Mouse (Mus musculus): ENCODE data around the gene Pigq. TPM values are rescaled to one million over a fixed set of nuclear protein-coding genes. Genes with fewer than 3 reads are reported as not detected.

Gene Pigq
- 100 to 1,000 TPM; 116 to 118 TPM for total RNA-seq (2021)

GRCm38 (mm10) chr17:25944366-25945163 is at the start of gene Pigq, which contains the start of gene Nhlrc4:
Gene Pigq (minus strand): TSS chr17:25944936.
Gene Nhlrc4 (minus strand): TSS chr17:25944961.
- no peak for DNase-seq (ENCODE audit: low spot score in 2 of 2)
- intact Hi-C loops (cut with DNase I) = no loop called here

DNA sequence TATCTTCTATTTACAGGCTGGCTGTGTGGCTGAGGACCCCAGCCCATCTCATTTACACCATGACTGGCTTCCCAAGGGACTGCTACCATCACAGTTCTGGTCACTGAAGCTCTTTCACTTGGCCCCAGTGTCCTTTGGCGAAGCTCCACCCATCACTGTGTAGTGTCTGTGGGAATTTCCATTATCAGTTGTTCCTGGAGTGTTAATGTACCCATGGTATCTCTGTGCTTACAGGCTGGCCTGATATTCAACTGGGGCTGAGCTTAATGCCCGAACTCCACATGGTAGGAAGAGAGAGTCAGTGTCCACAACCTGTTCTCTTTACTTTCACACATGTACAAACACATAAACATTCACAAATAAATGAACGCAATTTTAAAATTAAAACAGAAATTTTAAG is 48.8 kb upstream of the Pigq start:
- intact Hi-C loops (cut with DNase I) = no loop called here
- no peak for DNase-seq (ENCODE audit: low spot score in 2 of 2)

DNA sequence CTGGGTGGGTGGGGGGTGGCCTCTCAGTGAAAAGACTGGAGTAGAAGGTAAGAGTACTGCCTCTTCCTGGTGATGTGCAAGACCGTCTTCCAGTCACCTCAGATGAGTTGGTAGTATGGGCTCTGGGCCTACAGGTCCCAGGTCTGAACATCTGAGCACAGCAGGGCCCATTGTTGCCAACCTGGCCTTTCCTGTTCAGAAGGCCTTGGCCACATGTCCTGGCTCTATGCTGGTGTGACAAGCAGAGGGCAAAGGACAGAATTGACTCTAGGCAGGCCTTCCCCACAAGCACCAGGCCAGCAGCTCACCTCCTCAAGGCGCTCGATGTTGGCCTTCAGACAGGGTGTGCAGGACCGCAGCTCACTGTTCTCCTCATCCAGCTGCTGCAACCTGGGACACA is 47.5 kb upstream of the Pigq start:
- intact Hi-C loops (cut with DNase I) = no loop called here

GRCm38 (mm10) chr17:25990331-25990730 is 45.6 kb upstream of the Pigq start:
- no peak for DNase-seq (ENCODE audit: low spot score in 2 of 2)
- intact Hi-C loops (cut with DNase I) = no loop called here

More for the DNA sequence above, 47.5 kb upstream of the Pigq start:
- DNase-seq (ENCODE audit: low spot score in 2 of 2) = no peak

DNA sequence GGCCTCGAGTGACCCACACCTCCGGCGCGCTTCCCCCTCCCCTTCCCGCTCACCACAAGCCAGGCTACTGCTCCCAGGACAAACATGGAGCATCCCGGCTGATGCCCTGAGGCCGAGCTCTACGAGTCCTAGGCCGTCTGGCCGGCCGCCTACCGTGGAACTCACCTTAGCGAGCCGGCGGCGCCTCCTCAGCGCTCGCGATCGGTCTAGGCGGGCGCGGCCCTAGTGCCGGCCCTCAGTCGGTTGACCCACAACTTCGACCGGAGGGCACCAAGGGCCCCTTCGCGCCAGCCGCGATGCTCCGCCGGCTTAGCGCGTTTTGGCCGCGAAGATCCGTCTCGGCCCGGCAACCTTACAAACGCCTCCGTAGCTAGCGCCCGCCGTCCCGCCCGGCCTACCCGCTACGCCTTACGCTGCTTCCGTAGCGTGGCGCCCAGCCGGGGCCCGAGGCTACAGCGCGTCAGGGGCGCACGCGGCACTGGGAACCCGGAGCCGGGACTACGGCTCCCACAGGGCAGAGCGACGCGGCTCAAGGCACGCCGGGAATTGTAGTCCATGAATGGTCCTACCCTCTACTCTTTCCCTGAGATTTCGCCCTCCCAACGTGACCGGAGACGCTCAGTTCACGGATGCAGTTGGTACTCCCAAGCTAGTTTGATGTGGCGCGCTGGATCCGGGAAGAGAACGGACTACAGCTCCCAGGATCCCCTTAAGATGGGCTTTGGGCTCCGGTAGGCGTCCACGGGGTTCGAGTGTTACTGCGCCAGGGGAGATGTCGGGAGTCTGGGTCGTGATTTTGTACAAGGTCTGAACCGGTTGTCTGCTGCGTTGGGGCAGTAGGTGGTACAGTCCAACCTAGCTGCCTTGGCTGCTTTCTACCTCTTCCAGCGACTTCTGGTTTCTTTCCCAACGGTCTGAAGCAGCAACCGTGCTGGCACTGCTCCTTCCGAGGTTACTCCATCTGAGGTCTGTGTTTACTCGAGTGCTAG is 40.9 kb upstream of the Pigq start, which contains the start of gene Capn15:
Gene Capn15 (minus strand): TSS at position 491 of the 989 bp plus-strand sequence.
- peak; percentile 96 to 99 for DNase-seq (ENCODE audit: low spot score in 2 of 2)
- intact Hi-C loops (cut with DNase I) = loop anchor here (2.0 kb wide), 1 partner anchor 67 kb away; the partner anchor contains the start of gene Rab40c

GRCm38 (mm10) chr17:25984556-25985305 is 40.0 kb upstream of the Pigq start:
- peak in 1 of 2 experiments; percentile 21 for DNase-seq (ENCODE audit: low spot score in 2 of 2)
- intact Hi-C loops (cut with DNase I) = loop anchor here (2.0 to 5.0 kb wide), 2 partner anchors 66 to 92 kb away; partner anchors contain the start of gene Rab40c

- DNase-seq (ENCODE audit: low spot score in 2 of 2) = no peak
- intact Hi-C loops (cut with DNase I) = loop anchor here (2.0 to 5.0 kb wide), 2 partner anchors 65 to 92 kb away; partner anchors contain the start of gene Rab40c
Observed at GRCm38 (mm10) chr17:25984066-25984465, 39.3 kb upstream of the Pigq start.

- no peak for DNase-seq (ENCODE audit: low spot score in 2 of 2)
- intact Hi-C loops (cut with DNase I) = loop anchor here (5.0 kb wide), 1 partner anchor 91 kb away; no protein-coding TSS in a partner anchor
Observed at GRCm38 (mm10) chr17:25982913-25983312, 38.2 kb upstream of the Pigq start.

DNA sequence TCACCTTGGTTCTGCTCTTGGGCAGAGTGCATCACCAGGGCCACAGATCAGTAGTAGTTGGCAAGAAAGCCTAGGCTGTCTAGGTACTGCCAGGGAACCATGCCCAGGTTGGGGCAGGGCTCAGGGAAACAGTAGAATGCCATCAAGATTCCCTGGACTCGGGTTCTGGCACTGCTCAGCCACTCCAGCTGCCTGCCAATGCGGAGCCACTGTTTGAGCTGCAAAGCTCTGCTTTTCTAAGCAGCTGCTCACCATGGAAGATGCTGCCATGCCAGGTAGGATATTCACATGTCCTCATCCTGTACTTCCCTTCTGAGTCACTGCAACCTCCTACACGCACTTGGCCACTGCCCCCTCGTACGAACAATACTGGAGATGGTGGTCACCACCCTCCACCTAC is 36.1 kb upstream of the Pigq start:
- DNase-seq (ENCODE audit: low spot score in 2 of 2) = peak in 1 of 2 experiments; percentile 75
- intact Hi-C loops (cut with DNase I) = loop anchor here (5.0 kb wide), 1 partner anchor 89 kb away; no protein-coding TSS in a partner anchor

DNA sequence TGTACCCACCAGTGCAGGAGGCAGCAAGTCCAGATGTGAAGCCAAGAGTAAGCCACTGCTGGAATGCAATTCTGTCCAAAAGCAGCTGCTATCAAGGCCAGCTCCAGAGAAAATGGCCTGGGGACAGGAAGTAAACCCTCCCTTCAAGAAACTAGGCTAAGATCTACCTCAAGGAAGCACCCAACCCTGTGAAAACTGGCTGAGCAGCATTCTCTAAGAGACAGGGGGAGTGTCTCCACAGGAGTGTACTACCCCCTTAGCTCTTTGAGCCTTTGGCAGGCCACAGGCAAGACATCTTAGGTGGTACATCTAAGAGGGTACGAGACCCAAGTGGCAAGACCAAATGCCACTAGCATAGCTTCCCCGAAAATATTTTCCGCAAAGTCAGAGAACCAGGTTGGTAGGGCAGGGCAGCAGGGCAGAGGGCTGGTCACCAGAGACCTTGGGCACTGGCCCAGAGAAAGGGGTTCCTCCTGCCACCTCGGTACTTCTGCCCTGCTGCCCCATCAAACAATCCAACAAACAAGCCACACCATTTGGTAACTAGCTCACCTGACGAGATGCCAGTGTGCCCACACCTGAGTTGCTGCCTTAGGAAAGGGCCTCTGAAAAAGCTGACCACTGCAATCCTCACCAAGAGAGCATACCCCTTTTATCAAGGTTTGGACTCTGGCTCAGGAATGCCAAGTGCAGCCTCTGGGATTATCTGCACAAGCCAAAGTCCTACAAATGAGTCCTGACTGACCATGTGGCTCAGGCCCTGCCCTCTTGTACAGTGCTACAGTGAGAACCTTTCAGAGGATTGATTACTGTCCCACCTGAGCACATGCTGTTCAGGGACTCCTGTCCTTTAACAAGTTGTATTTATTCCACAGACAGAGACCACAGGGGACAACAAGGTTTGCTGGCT is 35.3 kb upstream of the Pigq start:
- intact Hi-C loops (cut with DNase I) = loop anchor here (5.0 kb wide), 1 partner anchor 88 kb away; no protein-coding TSS in a partner anchor
- no peak for DNase-seq (ENCODE audit: low spot score in 2 of 2)

DNA sequence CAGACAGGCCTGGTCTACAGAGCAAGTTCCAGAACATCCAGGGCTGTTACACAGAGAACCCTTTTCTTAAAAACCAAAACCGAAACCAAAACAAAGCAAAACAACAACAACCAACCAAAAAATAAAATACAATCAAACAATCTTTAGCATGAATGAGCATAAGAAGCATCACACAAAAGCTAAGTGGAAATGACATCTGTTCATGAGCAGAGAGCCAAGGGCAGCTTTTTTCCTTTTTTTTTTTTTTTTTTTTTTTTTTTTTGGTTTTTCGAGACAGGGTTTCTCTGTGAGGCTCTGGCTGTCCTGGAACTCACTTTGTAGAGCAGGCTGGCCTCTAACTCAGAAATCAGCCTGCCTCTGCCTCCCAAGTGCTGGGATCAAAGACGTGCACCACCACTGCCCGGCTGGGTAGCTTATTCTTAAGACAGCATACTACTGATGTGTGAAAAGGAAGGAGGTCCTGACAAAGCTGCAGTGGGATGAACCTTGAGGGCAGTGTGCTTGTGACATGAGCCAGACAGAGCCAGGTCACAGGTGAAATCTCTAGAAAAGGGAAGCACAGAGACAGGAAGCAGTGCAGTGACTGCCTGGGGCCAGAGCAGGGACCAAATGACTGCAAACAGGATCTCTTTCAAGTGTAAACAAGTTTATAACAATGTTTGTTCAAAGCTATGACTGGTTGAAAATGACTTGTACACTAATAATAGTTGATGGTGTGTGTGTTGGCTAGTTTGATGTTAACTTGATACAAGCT is 26.4 kb upstream of the Pigq start:
- DNase-seq (ENCODE audit: low spot score in 2 of 2) = no peak
- intact Hi-C loops (cut with DNase I) = no loop called here

- intact Hi-C loops (cut with DNase I) = no loop called here
Observed at GRCm38 (mm10) chr17:25970448-25970847, 25.7 kb upstream of the Pigq start.

GRCm38 (mm10) chr17:25968176-25968575 is 23.4 kb upstream of the Pigq start:
- intact Hi-C loops (cut with DNase I) = no loop called here
- DNase-seq (ENCODE audit: low spot score in 2 of 2) = no peak

More at GRCm38 (mm10) chr17:25970448-25970847, 25.7 kb upstream of the Pigq start:
- no peak for DNase-seq (ENCODE audit: low spot score in 2 of 2)

- intact Hi-C loops (cut with DNase I) = no loop called here
- no peak for DNase-seq (ENCODE audit: low spot score in 2 of 2)
Observed at GRCm38 (mm10) chr17:25967652-25968051, 22.9 kb upstream of the Pigq start.

DNA sequence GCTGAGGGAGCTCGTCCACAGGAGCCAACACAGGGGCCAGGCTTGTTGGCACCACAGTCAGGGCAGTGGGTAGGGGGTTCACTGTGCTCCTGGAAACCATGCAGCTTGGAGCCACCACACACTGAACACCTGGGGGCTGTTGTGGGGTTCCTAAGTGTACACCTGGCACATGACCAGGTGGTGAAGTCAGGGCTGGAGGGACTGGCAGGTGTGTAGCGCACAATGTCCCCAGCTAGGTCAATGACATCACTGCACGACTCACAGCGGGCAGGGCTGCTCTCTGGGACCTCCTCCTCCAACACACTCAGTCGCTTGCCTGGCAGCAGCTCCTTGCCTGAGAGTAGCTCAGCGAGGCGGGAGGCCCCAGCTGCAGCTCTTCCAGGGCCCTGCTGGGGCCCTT is 19.5 kb upstream of the Pigq start:
- no peak for DNase-seq (ENCODE audit: low spot score in 2 of 2)
- intact Hi-C loops (cut with DNase I) = no loop called here

DNA sequence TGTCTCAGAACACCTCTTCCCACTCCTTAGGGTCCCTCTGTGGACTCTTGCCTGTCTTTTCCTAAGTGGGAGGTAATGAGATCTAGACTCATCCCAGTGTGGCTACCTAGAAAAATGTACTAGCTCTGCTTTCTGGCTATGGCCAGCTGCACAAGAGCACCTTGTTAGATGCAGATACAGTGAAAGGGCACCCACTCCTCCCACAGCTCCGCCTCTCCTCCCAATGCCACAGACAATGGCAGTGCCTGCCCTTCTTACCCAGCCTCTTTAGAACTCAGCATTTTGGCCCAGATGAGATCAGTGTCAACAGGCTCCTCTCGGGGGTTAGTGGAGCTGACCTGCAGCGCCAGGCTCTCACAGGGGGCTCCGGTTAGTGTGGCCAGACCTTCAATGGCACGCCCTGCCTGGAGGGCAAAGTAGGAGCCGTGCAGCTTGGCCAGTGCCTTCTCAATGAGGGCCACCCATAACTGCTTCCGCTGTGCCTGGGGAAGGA is 17.7 kb upstream of the Pigq start:
- intact Hi-C loops (cut with DNase I) = no loop called here
- DNase-seq (ENCODE audit: low spot score in 2 of 2) = no peak

DNA sequence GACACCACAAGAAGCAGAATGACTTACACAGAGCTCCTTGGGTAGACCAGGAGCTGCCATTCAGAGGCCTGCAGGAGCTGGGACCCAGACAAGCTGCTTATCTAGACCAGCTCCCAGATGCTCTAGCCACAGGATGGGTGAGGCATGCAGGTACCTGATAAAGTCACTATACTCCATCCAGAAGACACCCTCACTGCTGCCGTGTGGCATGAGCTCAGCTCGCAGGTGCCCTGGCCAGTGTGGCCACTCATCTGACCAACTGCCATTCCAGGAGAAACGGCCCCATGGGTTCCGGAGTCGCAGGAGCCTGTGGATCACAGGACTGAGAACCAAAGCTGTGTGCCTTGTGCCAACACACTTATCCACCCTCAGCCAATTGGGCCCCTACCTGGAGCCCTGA is 16.8 kb upstream of the Pigq start:
- intact Hi-C loops (cut with DNase I) = no loop called here
- no peak for DNase-seq (ENCODE audit: low spot score in 2 of 2)
